Mouse (Mus musculus) adrenal gland (tissue): ENCODE results near the gene Foxk1.

Experiments used
- intact Hi-C: fragments of 180-260 bp; cut with DNase I; formaldehyde crosslinking; loops from one replicate; pipeline ENCODE4 v1.15.1; 2025
- long read RNA-seq, 2 experiments: library from polyadenylated mRNA; unstranded; transcript quantifications; one replicate each; pipeline ENCODE4 v2.0.0; 2020; ENCODE audit warnings: borderline replicate concordance in 1 of 2; ENCODE audit not compliant: insufficient replicate concordance in 1 of 2

Foxk1 gene
- long read RNA-seq, experiment 1, partial matches to known transcripts = 2 of 3 reads
- long read RNA-seq, experiment 1, other reads (novel, unspliced or antisense) = 1 of 3 reads
- long read RNA-seq, experiment 2, partial matches to known transcripts = 6 of 8 reads
- long read RNA-seq, experiment 2, other reads (novel, unspliced or antisense) = 2 of 8 reads

DNA sequence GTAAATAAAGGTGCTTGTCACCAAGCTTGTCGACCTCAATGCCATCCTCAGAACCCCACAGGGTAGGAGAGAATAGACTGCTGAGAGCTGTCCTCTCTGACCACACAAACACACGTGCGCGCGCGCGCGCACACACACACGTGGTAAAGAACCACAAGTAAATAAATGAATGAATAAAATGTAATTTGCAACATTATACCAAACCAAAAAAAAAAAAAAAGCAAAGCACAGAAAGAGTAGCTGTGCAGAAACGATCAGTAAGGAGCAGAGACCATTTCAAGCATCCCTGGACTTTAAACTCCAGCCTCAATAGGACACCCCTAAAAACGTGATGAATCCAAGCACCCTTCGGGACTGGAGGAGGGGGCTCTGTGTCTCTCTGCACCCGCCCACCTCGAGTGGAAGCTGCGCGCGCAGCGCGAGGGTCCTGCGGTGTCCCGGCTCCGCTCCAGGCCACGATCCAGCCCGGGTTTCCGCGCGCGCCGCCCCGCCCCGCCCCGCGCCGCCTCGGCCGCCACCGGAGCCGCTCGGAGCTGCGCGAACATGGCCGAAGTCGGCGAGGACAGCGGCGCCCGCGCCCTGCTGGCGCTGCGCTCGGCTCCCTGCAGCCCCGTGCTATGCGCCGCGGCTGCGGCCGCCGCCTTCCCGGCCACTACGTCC, at the start of gene Foxk1:
Gene Foxk1 (plus strand): TSS at position 517 of the 660 bp plus-strand sequence.
- intact Hi-C loops = loop anchor here (1.0 to 2.0 kb wide), 2 partner anchors 34 to 48 kb away; no protein-coding TSS in a partner anchor

DNA sequence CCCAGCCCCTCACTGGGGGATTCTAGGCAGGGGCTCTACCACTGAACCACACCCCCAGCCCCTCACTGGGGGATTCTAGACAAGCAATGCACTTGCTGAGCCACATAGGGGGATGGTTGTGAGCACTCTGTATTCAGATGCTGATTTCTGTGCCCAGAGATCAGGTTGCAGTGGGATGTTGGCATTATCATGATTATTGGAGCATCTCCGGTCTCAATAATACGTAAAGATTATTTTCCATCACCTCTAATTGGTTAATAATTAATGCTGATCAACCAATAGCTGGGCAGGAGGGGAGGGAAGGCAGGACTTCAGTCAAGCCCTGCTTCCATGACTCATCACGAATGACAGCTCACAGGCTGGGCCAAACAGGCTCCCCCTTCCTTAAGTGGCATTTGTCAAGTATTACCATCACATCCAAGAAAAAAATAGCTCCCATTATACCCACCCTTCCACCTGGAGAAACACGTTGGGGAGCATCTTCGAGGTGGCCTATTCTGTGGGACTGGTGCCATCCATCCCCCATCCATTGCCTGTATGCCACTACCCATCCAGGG, 48.9 kb upstream of the Foxk1 start:
- intact Hi-C loops = no loop called here

DNA sequence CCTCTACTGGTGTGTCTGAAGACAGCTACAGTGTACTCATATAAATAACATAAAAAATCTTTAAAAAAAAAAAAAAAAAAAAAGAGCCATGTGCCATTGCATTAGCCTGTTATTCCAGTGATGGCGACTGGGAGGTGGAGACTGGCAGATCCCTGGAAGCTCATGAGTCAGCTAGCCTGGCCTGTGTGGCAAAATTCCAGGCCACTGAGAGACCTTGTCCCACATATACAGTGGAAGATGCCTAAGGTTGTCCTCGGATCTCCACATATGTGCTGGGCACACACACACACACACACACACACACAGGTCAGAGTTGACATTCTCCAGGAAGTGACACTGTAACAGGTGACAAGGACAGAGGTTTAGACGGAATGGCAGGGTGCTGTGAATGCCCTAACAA, 46.2 kb upstream of the Foxk1 start:
- intact Hi-C loops = no loop called here

- intact Hi-C loops = no loop called here
These were observed 40.1 kb upstream of the Foxk1 start for GRCm38 (mm10) chr5:142361166-142361565.

DNA sequence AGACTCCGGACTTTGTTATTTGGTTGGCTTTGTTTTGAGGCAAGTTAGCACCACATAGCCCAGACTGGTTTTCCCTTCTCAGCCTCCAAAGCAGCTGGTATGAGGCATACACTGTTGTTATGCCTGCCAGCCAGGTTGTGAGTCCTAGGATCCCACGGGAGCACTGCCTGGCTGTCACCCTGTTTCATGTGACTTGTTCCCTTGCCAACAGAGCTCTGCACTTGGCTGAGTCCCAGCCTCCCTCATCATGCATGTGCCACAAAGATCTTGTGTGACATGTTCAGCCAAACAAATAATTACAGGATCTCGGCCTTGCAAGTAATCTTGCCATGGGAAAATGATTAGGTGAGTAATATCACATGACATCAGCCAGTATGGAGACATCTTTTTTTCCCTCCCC, 38.4 kb upstream of the Foxk1 start:
- intact Hi-C loops = no loop called here

DNA sequence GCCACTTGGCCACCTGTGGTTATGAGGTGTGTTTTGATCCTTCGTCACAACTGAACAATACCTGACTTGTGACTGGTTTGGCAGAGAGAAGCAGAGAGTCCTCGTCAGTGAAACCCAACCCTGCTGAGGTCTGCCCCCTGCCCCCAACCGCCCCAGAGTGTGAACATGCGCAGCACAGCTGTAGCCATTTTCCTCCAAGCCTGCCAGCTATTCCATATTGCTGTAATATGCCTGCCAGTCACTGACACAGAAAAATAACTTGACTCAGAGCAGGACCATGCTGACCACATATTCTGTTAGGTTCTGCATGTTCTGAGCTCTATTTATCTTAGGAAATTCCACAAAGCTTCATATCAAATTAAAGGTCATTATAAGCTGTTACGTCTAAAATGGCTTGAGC, 37.2 kb upstream of the Foxk1 start:
- intact Hi-C loops = no loop called here

DNA sequence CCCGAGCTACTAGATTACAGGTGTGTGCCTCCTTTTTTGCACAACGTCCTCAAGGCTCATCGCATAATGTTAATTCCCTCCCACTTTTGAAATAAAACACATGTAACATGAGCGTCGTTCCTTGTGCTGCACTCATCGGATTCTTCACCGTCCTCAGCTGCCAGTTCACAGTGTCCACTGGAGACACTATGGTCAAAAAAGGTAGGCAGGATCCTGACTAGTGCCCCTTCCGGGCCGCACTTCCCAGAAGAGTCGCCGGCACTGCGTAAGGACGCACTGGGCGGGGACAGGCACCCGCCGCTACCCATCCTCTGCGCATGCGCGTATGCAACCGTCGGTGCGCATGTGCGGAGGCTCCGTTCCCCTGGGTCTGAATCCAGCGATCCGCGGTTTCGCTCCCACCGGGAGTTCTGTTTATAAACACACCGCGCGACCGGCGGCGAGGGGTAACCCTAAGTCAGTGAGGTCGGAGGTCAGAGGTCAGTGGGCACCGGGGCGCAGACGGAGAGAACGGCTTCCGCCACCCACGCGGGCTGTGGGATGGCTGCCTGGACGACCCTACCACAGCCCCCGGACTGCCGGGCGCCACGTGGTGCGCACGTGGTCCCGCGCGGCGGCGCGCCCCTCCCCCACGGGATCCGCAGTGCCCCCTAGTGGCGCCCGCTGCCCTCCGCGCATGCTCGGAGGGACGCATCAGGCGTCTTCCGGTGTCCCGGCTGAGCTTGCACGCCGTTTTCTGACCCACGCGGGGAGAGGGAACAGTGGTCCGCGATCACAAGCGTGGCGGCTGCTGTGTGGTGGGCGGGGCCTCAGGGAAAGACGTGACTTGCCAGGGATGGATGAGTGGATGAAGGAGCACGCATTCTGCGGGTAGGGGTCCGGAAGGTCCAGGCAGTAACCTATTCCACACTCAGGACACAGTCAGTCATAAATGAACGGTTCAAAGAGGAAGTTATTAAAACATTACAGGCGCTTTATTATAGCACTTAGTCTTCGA, 33.9 kb upstream of the Foxk1 start:
- intact Hi-C loops = loop anchor here (1.0 to 2.0 kb wide), 2 partner anchors 34 to 81 kb away; partner anchors contain the start of gene Foxk1

- intact Hi-C loops = no loop called here
These were observed 33.2 kb upstream of the Foxk1 start for GRCm38 (mm10) chr5:142368122-142368521.

GRCm38 (mm10) chr5:142370406-142371171, 30.7 kb upstream of the Foxk1 start:
- intact Hi-C loops = no loop called here

- intact Hi-C loops = no loop called here
These were observed 29.8 kb upstream of the Foxk1 start for GRCm38 (mm10) chr5:142371172-142372155.

GRCm38 (mm10) chr5:142372207-142372606, 29.1 kb upstream of the Foxk1 start:
- intact Hi-C loops = no loop called here

DNA sequence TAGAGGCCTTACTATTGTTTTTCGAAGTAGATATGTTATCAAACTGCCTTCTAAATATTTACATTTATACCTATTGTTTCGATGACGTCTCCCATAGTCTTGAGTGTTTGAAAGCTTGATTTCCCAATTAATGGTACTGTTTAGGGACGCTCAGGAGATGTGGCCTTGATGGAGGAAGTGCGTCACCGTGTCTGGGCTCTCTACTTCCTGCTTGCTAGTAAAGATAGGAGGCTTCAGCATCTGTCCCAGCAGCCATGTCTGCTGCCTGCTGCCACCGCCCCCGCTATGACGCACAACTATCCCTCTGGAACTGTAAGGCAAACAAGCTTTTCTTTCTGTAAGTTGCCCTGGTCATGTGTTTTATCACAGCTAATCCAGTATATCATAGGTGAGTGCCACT, 27.0 kb upstream of the Foxk1 start:
- intact Hi-C loops = no loop called here

DNA sequence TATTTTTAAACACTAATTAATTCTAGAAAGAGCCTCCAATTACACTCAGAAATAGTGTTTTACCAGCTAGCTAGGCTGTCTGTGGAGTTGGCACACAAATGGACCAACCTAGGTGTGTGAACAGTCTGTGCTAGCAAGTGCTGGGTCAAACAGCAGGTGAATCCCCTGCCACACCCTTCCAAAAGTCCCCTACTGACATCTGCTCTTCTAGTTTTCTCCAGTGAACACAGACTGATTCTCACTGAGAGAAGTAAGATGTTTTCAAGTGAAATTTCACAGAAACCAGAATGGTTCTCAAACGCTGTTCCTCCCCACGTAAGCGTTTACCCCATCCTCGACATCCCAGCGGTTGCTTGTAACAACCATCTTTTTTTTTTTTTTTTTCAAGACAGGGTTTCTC, 25.7 kb upstream of the Foxk1 start:
- intact Hi-C loops = no loop called here

DNA sequence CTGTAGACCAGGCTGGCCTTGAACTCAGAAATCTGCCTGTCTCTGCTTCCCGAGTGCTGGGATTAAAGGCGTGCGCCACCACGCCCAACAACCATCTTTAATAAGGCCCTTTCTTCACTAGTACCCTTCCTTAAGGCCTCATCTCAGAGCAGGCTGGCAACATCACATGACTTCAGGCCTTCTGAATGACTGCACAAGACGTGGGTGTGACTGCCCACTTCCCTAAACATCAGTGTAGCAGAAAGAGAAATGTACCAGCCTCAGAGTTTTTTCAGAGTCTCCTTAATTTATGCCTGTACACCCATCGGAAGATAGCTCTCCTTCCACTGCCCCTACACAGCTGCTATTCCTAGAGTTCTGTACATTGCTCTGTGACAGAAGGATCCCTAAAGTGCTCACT, 25.2 kb upstream of the Foxk1 start:
- intact Hi-C loops = no loop called here

DNA sequence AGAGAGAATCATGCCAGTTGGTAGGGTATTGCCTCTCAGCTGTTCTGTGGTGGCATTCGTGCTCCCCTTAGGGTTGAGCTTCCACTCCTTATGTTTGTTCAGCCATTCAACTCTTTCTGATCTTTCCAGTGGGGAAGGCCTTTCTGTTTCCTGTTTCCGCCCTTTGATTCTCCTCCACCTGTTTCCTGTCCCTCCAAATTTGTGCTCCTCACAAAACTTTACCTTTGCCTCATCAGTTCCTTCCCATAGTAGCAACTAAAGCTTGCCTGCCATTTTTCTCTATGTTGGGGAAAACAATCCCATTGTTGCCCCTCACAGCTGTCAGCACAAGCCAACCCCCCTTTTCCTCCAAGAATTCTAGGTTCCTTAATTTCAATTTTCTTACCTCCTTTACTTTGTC, 23.2 kb upstream of the Foxk1 start:
- intact Hi-C loops = no loop called here

GRCm38 (mm10) chr5:142380491-142380890, 20.8 kb upstream of the Foxk1 start:
- intact Hi-C loops = no loop called here

DNA sequence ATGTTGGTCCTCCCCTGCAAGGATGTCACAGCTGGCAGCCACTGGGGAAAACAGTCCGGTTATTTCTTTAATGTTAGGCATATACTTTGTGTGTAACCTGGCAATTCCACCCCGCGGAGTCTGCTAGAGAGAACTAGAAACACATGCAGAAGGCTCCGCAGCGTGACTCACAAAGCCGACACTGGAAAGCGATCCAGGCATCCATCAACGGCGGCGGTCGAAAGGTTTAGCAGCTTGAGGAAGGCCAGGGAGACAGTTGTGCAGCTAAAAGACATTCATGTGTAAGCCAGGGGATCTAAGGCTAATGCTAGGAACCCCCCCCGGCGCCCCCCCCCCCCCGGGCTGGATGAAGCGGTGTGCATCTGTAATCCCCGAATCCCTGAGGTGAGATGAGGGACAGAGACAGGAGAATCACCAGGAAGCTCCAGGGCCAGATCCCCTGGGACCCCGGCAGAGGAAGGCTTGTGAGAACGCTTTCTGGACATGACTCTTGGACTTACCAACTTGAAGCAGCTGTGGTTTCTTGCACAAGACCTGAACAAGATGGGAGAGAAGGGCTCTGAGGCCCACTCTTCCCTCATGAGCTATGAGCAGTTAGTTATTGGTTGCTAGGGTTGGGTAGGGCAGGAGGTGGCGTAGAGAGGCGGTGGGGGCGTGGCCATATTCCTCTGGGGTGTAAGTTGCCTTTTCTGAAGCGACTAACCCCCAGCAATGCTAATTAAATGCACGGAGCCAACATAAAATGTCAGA, 16.2 kb upstream of the Foxk1 start:
- intact Hi-C loops = no loop called here

- intact Hi-C loops = no loop called here
These were observed 15.0 kb upstream of the Foxk1 start for GRCm38 (mm10) chr5:142386329-142386728.
